Mouse (Mus musculus): ENCODE data around the gene Tarsl2.

The Tarsl2 gene

DNA sequence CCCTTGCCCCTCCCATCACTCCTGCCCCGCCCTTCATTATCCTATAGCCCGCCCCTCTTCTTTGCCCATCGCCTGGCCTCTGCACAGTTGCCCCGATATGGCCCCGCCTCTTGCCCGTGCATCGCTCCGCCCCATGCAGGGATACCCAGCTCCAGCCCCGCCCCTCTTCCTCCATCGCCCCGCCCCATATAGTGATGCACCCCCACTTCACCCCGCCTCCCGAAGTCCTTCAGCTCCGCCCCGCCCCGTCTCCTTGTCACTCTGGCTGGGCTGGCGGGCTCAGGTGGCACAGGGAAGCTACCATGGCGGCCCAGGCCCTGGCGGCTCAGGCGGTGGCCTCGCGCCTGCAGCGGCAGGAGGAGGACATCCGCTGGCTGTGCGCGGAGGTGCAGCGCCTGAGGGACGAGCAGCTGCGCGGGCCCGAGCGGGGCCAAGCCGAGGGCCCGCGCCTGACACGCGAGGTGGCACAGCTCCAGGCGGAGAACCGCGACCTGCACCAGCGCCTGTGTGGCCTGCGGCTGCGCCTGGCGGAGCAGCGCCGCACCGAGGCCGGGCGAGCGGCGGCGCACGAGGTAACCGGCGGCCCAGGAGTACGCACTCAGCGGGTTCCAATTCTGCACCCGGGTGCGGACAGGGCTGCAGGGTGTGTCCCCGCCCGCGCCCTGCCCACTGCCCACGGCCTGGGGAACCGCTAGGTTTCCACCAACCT lies at the start of gene Tarsl2:
Gene Tarsl2, plus strand, starts transcription at position 256 of the 709 bp plus-strand sequence.
- DNase-seq, result peak; percentile 96 to 97

GRCm38 (mm10) chr7:65606124-65606523 lies 38.6 kb upstream of the Tarsl2 start:
- no peak for DNase-seq

GRCm38 (mm10) chr7:65607003-65607402 lies 37.7 kb upstream of the Tarsl2 start:
- no peak for DNase-seq

- DNase-seq, result no peak
Measured at GRCm38 (mm10) chr7:65610171-65610570, 34.5 kb upstream of the Tarsl2 start.

DNA sequence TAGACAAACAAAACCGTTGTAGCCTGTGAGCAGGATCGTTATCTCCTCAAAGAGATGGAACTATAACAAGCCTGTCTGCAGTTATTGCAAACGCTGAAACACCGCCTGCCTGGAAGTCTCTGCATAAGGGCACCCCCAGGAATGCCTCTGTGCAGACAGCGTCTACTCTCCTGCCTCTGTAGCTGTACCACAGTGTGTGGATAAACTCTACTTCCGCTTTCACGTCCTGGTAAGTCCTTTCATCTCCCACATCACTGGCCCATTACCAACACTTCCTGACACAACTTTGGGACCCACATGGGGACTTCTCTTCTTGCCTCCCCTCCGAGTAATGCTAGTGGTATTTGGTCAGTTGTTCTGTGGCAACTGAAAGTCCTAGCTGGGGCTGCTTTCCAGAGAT lies 34.0 kb upstream of the Tarsl2 start:
- no peak for DNase-seq

DNA sequence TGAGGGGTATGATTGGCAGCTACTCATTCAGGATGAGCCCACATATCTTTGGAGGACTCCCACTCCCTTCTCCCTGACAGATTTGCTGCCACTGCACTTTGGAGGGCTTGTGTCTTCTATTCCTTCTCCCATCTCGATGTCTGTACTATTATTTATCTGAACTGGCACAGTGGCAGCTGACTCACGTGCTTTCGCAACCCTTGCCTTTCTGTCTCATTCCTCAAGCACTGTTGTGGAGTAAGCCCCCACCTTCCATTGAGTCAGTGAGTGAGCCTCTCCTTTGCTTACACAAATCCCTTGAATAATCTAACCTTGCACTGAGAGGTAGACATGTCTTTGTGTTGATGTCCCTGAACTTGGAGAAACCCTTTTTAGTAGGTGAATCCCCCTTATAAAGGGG lies 33.4 kb upstream of the Tarsl2 start:
- DNase-seq, result no peak

GRCm38 (mm10) chr7:65613723-65614122 lies 31.0 kb upstream of the Tarsl2 start:
- DNase-seq, result no peak

DNA sequence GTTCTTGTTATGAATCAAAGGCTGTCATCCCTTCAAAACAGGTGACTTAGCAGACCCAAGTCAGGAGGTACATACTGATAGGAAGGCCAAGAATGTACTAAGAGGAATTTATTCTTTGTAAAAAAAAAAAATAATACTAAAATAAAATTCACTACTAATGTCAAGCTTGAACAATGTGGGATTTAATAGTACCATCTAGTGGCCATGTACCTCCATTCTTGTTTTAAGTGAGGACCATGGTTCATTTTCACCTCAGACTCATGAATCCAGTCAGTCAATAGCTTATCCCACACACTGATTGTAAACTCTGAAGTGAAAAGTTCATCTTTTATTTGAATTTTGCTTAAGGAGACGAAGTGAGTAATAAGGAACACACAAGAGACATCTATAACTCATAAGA lies 25.9 kb upstream of the Tarsl2 start:
- DNase-seq, result no peak

DNA sequence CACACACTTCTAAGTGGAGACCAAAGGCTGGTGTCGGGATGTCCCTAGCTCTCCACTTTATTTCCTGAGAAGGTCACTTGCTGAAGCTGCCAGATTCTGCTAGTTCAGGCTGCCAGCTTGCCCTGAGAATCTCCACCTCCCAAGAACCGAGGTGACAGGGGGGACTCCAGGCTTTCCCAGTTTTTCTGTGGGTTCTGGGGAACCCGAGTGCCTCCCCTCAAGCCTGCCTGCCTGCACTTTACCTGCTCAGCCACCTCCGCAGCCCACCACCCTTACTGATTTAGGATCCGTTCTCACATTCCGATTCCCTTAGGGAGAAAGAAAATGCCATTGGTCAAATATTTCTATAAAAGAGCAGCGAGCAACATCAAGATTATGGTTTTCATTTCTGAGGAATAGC lies 24.0 kb upstream of the Tarsl2 start:
- DNase-seq, result no peak

DNA sequence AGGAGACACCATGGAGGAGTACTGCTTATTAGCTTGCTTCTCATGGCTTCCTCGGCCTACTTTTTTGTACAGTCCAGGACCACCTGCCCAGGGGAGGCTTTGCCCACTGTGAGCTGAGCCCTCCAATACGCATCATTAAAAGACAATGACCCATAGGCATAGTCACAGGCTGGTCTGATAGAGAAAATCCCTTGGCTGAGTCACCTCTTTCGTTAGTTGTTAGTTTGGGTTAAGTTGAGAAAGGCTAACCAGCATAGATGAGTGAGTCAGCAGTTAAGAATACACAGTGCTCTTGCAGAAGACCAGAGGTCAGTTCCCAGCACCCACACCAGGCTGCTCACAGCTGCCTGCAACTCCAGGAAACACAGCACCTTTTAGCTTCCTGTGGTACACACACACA lies 21.4 kb upstream of the Tarsl2 start:
- no peak for DNase-seq

GRCm38 (mm10) chr7:65625528-65625927 lies 19.2 kb upstream of the Tarsl2 start:
- no peak for DNase-seq

- no peak for DNase-seq
Measured at GRCm38 (mm10) chr7:65629846-65630245, 14.9 kb upstream of the Tarsl2 start.

GRCm38 (mm10) chr7:65630661-65631060 lies 14.0 kb upstream of the Tarsl2 start:
- DNase-seq, result no peak

DNA sequence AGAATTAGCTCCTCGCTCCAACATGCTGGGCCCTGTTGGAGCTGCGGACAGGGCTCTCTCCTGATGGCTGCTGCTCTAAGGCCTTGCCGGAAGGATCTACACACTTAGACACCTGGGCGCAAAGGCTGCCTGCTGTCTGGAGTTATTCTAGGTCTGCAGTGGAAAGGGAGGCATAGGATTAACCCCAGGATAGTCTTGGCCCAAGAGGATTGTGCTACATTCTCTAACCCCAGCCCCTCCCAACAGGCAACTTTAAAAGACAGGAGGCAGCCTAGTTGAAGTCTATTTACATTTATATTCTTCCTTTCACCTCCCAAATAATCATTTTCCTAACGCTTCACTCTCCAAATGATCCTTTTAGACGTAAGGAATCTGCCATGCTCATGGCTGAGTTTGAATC lies 8.9 kb upstream of the Tarsl2 start:
- DNase-seq, result no peak

- DNase-seq, result no peak
Measured at GRCm38 (mm10) chr7:65636356-65636880, 8.3 kb upstream of the Tarsl2 start.

GRCm38 (mm10) chr7:65638170-65638770 lies 6.4 kb upstream of the Tarsl2 start:
- no peak for DNase-seq

DNA sequence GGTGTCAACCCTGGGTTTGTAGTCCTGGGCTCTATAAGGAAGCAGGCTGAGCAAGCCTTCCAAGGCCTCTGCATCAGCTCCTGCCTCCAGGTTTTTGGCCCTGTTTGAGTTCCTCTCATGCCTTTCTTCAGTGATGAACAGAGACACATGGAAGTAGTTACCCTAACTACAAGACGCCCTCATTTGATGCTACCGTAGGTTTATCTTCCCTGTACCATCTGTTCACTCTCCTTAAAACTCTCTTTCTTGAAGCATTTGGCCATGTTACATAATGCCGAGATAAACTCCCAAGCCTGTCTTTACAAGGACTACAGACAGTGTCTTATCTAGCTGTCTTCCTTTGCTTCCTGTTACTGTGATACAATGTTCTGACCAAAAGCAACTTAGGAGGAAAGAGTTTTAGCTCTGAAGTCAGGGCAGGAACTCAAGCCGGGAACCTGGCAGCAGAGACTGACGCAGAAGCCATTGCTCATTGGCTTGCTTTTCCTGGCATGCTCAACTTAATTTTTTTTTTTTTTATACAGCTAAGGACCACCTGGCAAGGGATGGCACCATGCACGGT lies 4.8 kb upstream of the Tarsl2 start:
- DNase-seq, result no peak

DNA sequence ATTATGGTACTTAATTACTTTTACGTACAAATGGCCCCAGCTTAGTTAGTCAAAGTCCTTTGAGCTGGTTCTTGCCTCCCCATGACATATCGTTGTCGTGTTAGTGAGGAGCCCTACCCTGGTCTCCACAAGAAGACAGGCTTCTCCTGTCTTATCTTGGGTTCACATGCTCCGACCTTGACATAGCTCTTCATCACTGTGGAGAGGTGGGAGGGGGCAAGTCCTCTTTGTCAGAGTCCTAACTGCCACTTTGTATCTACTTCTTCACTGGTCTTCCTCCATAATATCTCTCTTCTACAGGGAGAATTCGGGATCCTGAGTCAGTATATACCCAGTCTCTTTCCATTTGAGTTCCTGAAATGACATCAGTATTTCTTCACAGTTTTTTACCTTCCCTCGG lies 4.0 kb upstream of the Tarsl2 start:
- no peak for DNase-seq

GRCm38 (mm10) chr7:65642371-65643304 lies 2.1 kb upstream of the Tarsl2 start:
- DNase-seq, result no peak

DNA sequence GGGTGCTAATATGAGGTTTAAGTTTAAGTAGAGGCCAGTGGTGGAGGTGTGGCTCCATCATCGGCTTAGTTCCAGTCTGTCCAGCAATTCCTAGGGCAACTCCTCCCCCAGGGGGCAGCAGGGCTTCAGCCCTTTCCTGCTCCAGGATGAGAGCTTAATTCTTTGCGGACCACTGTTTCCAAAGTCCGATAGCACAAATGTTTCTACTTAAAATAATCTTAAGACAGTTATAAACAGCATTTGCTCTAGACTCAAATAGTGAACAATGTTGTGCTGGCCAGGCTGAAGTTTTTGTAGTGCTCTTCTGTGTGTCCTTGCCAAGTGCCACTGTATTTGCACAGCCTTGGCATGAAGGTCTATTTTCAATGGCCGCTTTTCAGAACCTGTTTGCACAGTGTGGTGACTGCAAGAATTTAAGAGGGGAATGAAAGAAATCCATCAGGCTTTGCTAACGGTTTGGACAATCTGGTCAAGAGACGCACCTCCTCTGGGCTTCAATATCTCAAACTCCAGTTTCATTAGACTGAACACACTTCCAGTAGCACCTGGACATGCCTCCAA lies 757 bp upstream of the Tarsl2 start:
- DNase-seq, result no peak

DNA sequence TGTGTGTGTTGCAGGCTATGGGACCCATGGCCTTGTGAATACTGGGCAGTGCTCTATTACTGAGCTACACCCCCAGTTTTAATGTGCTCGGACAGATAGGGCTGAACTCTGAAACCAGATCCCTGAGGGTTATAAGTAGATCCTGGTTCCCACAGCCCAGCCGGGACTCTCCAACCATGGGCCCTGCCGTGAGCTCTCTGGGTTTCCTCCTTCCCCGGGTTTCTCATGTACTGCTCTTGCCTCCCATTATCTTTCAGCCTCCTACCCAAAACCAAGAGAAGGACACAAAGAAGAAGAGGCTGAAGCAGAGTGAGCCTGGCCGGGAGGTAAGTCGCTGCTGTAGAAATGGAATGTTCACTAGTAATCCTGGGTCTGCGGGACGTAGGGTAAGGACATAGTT lies 1.3 kb downstream of the Tarsl2 start:
- DNase-seq, result no peak

DNA sequence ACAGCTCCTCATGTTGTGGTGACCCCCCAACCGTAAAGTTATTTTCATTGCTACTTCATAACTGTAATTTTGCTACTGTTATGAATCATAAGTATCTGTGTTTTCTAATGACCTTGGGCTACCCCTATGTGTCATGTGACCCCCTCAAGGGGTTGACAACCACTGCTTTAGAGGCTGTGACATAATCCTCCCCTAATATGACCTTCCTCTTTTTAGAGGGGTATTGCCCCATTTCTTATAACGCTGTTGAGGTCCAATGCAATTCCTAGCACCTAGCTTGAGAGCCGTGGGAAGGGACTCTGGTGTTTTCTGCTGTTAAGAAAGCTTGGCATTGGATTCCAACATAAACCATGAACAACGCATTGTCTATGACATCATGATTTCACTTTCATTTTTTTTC lies 6.0 kb downstream of the Tarsl2 start:
- no peak for DNase-seq
